Mouse (Mus musculus) thymus, adult 2 months (tissue): ENCODE results near the gene Thap4. TPM values are rescaled to one million over a fixed set of nuclear protein-coding genes. Genes with fewer than 3 reads are reported as not detected.
"Not testable (repeated sequence)": the region's sequence is repeated elsewhere in the genome, so short reads cannot be mapped to it uniquely, and the experiment has no call there.

ENCODE experiments used
- DNase-seq: peaks from one replicate; pipeline ENCODE4 v3.0.0; 2021
- H3K27ac ChIP-seq: fragments of 200-500 bp; 2 replicates; pipeline ENCODE4 v1.5.1; 2012; ENCODE audit warnings: low read length, control low read depth; ENCODE audit not compliant: control insufficient read depth, insufficient read depth
- H3K27me3 ChIP-seq: fragments of 200-500 bp; 2 replicates; pipeline ENCODE4 v1.6.1; 2012; ENCODE audit warnings: mild to moderate bottlenecking, low read length, moderate library complexity, mixed read lengths; ENCODE audit not compliant: control insufficient read depth, insufficient read depth
- H3K36me3 ChIP-seq: fragments of 200-500 bp; 2 replicates; pipeline ENCODE4 v1.6.1; 2012; ENCODE audit warnings: mild to moderate bottlenecking, low read length, moderate library complexity; ENCODE audit not compliant: control insufficient read depth, insufficient read depth
- H3K4me1 ChIP-seq: fragments of 200-500 bp; replicated peaks from 2 replicates; pipeline ENCODE4 v1.6.1; 2012; ENCODE audit warnings: low read length; ENCODE audit not compliant: control insufficient read depth, insufficient read depth
- H3K4me3 ChIP-seq: fragments of 200-500 bp; 2 replicates; pipeline ENCODE4 v1.5.1; 2012; ENCODE audit warnings: mild to moderate bottlenecking, low read length, control low read depth, moderate library complexity; ENCODE audit not compliant: control insufficient read depth, insufficient read depth
- CTCF ChIP-seq: fragments of 200-500 bp; IDR thresholded peaks from 2 replicates; pipeline ENCODE4 v1.5.1; 2012; ENCODE audit warnings: mild to moderate bottlenecking, control low read depth, low read length, moderate library complexity, borderline replicate concordance; ENCODE audit not compliant: control insufficient read depth, poor library complexity, insufficient read depth; ENCODE audit errors: extremely low read depth
- POLR2A ChIP-seq: fragments of 200-500 bp; IDR thresholded peaks from 2 replicates; pipeline ENCODE4 v1.6.1; 2012; ENCODE audit warnings: mild to moderate bottlenecking, low read length, control low read depth, moderate library complexity; ENCODE audit not compliant: control insufficient read depth, poor library complexity, insufficient read depth; ENCODE audit errors: extremely low read depth
- WGBS: fragments of 180-500 bp; shearing (Covaris S2); methylation state at CpG from one replicate; pipeline ENCODE4 v1.1.7; 2018; 5-methylcytosine and 5-hydroxymethylcytosine counted together
- polyA plus RNA-seq: library from polyadenylated mRNA; depleted of rRNA; stranded (reverse); fragments of >200 nt; gene quantifications from 2 replicates; pipeline ENCODE4 v1.2.3, GENCODE M21; 2012

The Thap4 gene
- polyA plus RNA-seq, 1 experiment: 34.5 TPM

DNA sequence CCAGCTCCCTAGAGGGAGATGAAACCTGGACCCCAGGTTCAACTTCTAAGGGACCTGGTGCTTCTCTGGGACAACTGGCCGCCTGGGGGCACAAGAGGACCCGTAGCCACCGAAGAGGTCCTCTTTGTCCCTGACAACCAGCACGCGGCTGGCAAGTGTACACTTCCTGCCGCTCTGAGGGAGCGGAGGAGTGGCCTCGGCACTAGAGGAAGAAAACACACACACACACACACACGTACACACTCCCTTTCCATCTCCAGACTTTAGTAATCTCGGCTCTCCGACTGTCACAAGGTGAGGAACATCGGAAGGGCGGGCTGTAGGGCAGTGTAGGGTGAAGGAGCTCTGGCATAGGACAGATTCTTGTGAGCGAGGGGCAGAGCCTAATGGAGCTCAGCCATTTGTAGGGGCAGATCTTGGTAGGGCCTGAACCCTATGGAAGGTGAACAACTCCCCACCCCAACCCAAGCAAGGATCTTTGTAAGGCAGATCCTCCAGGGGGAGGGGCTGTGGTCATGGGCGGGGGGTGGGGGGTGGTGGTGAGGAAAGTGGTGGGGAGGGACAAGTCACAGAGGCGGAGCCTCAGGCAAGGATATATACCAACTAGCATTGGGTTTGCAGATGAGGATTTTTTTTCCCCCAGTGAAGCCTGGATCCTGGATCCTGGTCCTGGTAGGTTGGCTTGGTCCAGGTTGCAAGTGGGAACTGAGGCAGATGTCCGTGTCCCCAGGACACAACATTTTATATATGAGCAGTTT lies 85.7 kb downstream of the Thap4 start:
- Histone ChIP-seq H3K36me3 (no peaks in the 10 kb centered on the region), H3K4me1 (peaks cover 12% of the 10 kb centered on the region; the same call in 1 of the 2 replicates), H3K4me3 (peak overlapping the region; percentile 53), H3K27me3 (no peaks in the 10 kb centered on the region), H3K27ac (no peak overlapping the region; the same call in 1 of the 2 replicates)
- peak; percentile 67 for DNase-seq
- TF ChIP-seq CTCF (peak; percentile 70), POLR2A (0 out of 2 replicates have a peak, but pooled peaks have one; percentile 25)
- 9% methylated on average over 17 of the region's 17 CpGs for WGBS

DNA sequence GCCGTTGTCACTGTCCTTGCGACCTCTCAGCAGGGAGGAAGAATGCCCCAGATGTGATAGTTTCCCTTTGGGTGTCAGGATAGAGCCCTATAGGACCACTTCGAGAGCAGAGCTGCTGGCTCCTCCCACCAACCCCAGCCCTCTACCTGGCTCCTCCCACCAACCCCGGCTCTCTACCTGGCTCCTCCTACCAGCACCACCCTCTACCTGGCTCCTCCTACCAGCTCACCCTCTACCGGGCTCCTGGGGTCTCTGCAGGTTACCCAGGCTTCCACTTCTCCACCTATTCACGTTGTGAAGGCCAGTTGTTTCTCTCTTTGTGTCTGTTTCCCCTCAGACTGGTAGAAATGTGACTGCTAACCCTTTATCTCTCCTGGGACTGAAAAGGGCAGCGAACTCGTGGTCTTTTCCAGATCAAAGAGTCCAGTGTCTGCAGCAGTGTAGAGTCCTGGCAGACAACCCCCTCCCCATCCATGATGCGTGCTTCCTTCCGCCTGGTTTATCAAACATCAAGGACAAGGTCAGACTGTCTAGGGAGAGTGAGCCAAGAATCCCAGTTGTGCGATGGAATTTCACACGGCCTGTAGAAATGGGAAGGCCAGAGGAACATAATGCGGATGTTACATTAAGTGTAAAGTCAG lies 86.8 kb downstream of the Thap4 start:
- H3K4me1 ChIP-seq: peaks cover 12% of the 10 kb centered on the region; the same call in 1 of the 2 replicates
- WGBS: 55% methylated on average over 13 of the region's 13 CpGs
- peak; percentile 31 for DNase-seq
- H3K4me3 ChIP-seq: no peak overlapping the region
- H3K36me3 ChIP-seq: no peaks in the 10 kb centered on the region
- no peak overlapping the region for H3K27ac ChIP-seq
- no peaks in the 10 kb centered on the region for H3K27me3 ChIP-seq
- TF ChIP-seq POLR2A (no peak), CTCF (no peak)

DNA sequence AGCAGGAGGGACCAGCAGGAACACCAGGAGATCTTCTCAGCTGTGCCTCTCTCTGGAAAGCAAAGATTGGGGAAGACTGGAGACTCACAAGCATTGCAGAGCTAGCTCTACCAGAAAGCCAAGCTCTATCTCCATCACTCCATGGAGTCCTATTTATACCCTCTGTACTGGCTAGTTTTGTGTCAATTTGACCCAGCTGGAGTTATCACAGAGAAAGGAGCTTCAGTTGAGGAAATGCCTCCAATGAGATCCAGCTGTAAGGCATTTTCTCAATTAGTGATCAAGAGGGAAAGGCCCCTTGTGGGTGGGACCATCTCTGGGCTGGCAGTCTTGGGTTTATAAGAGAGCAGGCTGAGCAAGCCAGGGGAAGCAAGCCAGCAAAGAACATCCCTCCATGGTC lies 96.1 kb downstream of the Thap4 start, which contains the start of gene Stk25:
Gene Stk25, minus strand, starts transcription at position 101 of the 400 bp plus-strand sequence.
- H3K27me3 ChIP-seq, H3K36me3 ChIP-seq, H3K4me3 ChIP-seq, H3K27ac ChIP-seq, DNase-seq, H3K4me1 ChIP-seq: not testable (repeated sequence)

DNA sequence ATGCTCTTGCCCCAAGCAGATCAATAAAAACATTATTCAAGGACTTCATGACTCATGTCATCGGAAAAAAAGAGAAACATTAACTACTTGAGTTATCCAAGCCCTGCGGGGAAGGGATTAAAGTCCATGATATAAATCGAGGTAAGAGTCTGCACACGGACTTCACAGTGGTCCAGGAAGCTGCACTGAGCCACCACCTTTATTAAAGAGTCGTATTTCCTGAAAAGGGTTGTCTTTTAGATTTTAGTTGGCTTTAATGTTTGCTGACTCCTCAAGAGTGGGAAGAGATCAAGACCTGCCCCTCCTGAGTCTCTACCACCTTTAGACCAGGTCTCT lies 97.7 kb downstream of the Thap4 start:
- H3K4me1 ChIP-seq: peaks cover 2% of the 10 kb centered on the region; the same call in 1 of the 2 replicates
- H3K27me3 ChIP-seq: no peaks in the 10 kb centered on the region
- no peak overlapping the region for H3K27ac ChIP-seq
- no peak overlapping the region for H3K4me3 ChIP-seq
- DNase-seq: no peak
- 87% methylated on average over 5 of the region's 5 CpGs for WGBS
- TF ChIP-seq CTCF (no peak), POLR2A (no peak)
- no peaks in the 10 kb centered on the region for H3K36me3 ChIP-seq

DNA sequence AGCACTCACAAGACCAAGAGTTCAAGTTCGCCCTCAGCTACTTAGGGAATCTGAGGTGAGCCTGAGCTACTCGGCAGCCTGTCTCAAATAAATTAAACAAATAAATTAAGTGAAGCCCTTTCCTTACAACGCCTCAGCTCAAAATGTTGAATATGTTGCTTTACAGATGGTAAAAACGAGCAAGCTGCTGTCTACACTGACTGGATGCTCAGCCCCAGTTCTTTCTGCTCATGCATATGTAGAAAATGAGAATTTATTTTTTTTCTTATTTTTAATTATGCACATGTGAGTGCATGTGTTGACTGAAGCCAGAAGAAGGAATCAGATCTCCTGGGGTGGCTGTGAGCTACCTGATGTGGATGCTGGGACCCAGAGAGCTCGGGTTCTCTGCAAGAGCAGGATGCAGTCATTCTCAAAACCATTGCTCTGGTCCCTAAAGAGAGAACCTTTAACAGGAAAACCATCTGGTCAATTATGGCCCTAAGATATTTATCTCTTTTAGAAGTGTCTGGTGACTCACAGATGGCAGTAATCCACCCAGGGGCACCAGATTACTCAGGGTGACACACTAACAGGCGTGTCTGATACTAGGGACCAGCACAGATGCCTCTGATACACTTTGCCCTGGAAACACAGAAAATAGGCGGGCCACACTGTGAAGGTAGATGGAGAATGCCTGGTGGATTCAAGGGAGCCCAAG lies 98.2 kb downstream of the Thap4 start:
- H3K36me3 ChIP-seq: no peaks in the 10 kb centered on the region
- TF ChIP-seq POLR2A: no peak
- no peak for TF ChIP-seq CTCF
- peaks cover 2% of the 10 kb centered on the region; the same call in 1 of the 2 replicates for H3K4me1 ChIP-seq
- WGBS: 90% methylated on average over 7 of the region's 7 CpGs
- no peak overlapping the region for H3K27ac ChIP-seq
- H3K4me3 ChIP-seq: no peak overlapping the region
- no peaks in the 10 kb centered on the region for H3K27me3 ChIP-seq
- no peak for DNase-seq

DNA sequence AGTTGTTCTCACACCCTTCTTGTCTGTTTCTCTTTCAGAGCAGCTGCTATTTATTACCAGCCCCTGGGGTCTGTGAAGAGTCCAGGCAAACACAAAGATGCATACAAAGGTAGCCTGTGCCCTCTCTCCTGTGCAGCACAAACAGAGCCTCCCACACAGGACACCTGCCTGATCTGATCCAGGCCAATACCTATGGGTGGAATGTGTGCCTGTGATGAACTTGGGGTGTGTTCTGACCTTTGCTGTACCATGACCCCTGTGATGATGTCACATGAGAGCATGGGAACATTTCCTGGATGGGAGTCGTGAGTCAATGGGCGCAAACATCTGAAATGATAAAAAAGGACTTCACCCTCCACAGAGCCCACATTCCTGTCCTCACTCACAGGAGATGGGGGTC lies 99.9 kb downstream of the Thap4 start:
- DNase-seq: no peak
- H3K27ac ChIP-seq: no peak overlapping the region

More for the DNA sequence above, 99.9 kb downstream of the Thap4 start:
- 86% methylated on average over 2 of the region's 2 CpGs for WGBS
- peaks cover 2% of the 10 kb centered on the region; the same call in 1 of the 2 replicates for H3K4me1 ChIP-seq
- TF ChIP-seq POLR2A (no peak), CTCF (no peak)
- H3K27me3 ChIP-seq: no peaks in the 10 kb centered on the region
- H3K4me3 ChIP-seq: no peak overlapping the region
- H3K36me3 ChIP-seq: no peaks in the 10 kb centered on the region
